13 mouse cellular contexts compared by ENCODE assay signal in genomic region chr1:36786377-36786776, GRCm38 (mm10). TPM values are rescaled to one million over a fixed set of nuclear protein-coding genes. Genes with fewer than 3 reads are reported as not detected.
DNase-seq lines count a peak whose midpoint lies in the region; ATAC-seq and TF ChIP-seq lines count a peak whose summit lies in the region.
"Had no signal": no experiment of that assay in that cellular context is flagged by ENCODE, and none has a peak within 500 bp of the region (broad histone marks: within the 10 kb centered on the region; RNA-seq: fewer than 3 reads in every experiment).

No protein-coding gene starts in this region.

- no peaks in the 10 kb centered on the region for H3K79me2 ChIP-seq in heart, adult 2 months (replicated peaks; ENCODE audit: control insufficient read depth, insufficient read depth, low read length)

- intact Hi-C loops in heart, adult 2 months (cut with DNase I), result no loop called here
- intact Hi-C loops in heart, postnatal 10 days (cut with DNase I), result loop anchor here (10.0 kb wide), 1 partner anchor 618 kb away; no protein-coding TSS in a partner anchor

- TF ChIP-seq EP300 in heart, adult 2 months (IDR thresholded peaks at IDR 0.05; ENCODE audit: insufficient read depth, low read depth, low read length), result no peak
- no peak for TF ChIP-seq EP300 in lung, postnatal 0 days (IDR thresholded peaks at IDR 0.05)

- no peak for TF ChIP-seq POLR2A in heart, adult 2 months (IDR thresholded peaks at IDR 0.05; ENCODE audit: insufficient read depth, low read depth, low read length)
- TF ChIP-seq POLR2A in embryonic fibroblast, embryonic 13.5 days (IDR thresholded peaks at IDR 0.05; ENCODE audit: low read depth, low read length), result no peak

- TF ChIP-seq CTCF in heart, adult 2 months (IDR thresholded peaks at IDR 0.05), result peak; percentile 36
- peak; percentile 39; the same call in 1 of the 2 replicates for TF ChIP-seq CTCF in lung, postnatal 0 days (IDR thresholded peaks at IDR 0.05)
- TF ChIP-seq CTCF in embryonic fibroblast, embryonic 13.5 days (IDR thresholded peaks at IDR 0.05; ENCODE audit: borderline replicate concordance, insufficient read depth, low read length), result peak; percentile 20; the same call in 1 of the 2 replicates

- 91% methylated on average over 7 of the region's 7 CpGs for WGBS in heart, adult 2 months
- WGBS in lung, postnatal 0 days, result 89% methylated on average over 7 of the region's 7 CpGs

- no peaks in the 10 kb centered on the region for H3K4me1 ChIP-seq in heart, adult 2 months (ENCODE audit: control insufficient read depth, insufficient read depth, low read length)
- peaks cover 4% of the 10 kb centered on the region; the same call in 1 of the 2 replicates for H3K4me1 ChIP-seq in lung, postnatal 0 days (ENCODE audit: insufficient read depth, low read depth, low read length)
- no peaks in the 10 kb centered on the region for H3K4me1 ChIP-seq in embryonic fibroblast, embryonic 13.5 days (ENCODE audit: control insufficient read depth, insufficient read depth, low read length)

- H3K27me3 ChIP-seq in heart, adult 2 months (ENCODE audit: control insufficient read depth, insufficient read depth, low read length), result no peaks in the 10 kb centered on the region
- no peaks in the 10 kb centered on the region for H3K27me3 ChIP-seq in lung, postnatal 0 days (replicated peaks; ENCODE audit: insufficient read depth, low read length)
- H3K27me3 ChIP-seq: neural tube, embryonic 13.5 days had no signal

- H3K4me2 ChIP-seq in lung, postnatal 0 days (replicated peaks; ENCODE audit: low read depth, low read length), result no peak overlapping the region

- H3K36me3 ChIP-seq in heart, adult 2 months (ENCODE audit: control insufficient read depth, insufficient read depth, low read length), result no peaks in the 10 kb centered on the region
- H3K36me3 ChIP-seq in lung, postnatal 0 days (ENCODE audit: insufficient read depth, low read length), result peaks cover 4% of the 10 kb centered on the region; the same call in 1 of the 2 replicates

- no peak overlapping the region for H3K27ac ChIP-seq in heart, adult 2 months
- H3K27ac ChIP-seq in lung, postnatal 0 days (ENCODE audit: low read length), result no peak overlapping the region
- no peak overlapping the region for H3K27ac ChIP-seq in embryonic fibroblast, embryonic 13.5 days (ENCODE audit: insufficient read depth, low read length)
- H3K27ac ChIP-seq: heart, embryonic 13.5 days; limb, embryonic 12.5 days; neural tube, embryonic 13.5 days had no signal

- no peak for DNase-seq in heart, adult 2 months
- no peak for DNase-seq in heart, postnatal 10 days
- no peak for DNase-seq in lung, postnatal 0 days (ENCODE audit: low spot score)
- DNase-seq in lung, postnatal 4 days, result no peak
- peak; percentile 60 for DNase-seq in ES-CJ7 (ENCODE audit: low read depth, low spot score)
- no peak for DNase-seq in kidney, postnatal 10 days
- DNase-seq: thymus, postnatal 25 days had no signal

- no peak overlapping the region for H3K4me3 ChIP-seq in heart, adult 2 months
- no peak overlapping the region for H3K4me3 ChIP-seq in lung, postnatal 0 days (ENCODE audit: low read depth, low read length)
- H3K4me3 ChIP-seq in embryonic fibroblast, embryonic 13.5 days (ENCODE audit: insufficient read depth, low read length), result no peak overlapping the region
- H3K4me3 ChIP-seq: heart, embryonic 13.5 days; limb, embryonic 12.5 days had no signal

- H3K9me3 ChIP-seq in lung, postnatal 0 days (ENCODE audit: low read length), result no peaks in the 10 kb centered on the region
- H3K9me3 ChIP-seq: heart, embryonic 13.5 days; limb, embryonic 12.5 days; neural tube, embryonic 13.5 days had no signal

- H3K9ac ChIP-seq in heart, adult 2 months (ENCODE audit: low read depth, low read length), result no peak overlapping the region
- H3K9ac ChIP-seq in lung, postnatal 0 days (replicated peaks; ENCODE audit: low read depth), result no peak overlapping the region
- H3K9ac ChIP-seq: heart, embryonic 13.5 days; limb, embryonic 12.5 days had no signal

- ATAC-seq in lung, postnatal 0 days, result no peak
- no peak for ATAC-seq in frontal cortex, adult (ENCODE audit: low TSS enrichment)
- ATAC-seq: Patski had no signal

RNA-seq across cellular contexts. Expression of gene Zap70, which starts 24.8 kb away (rescaled TPM):
- total RNA-seq in heart, adult 2 months (2021), result under 1 TPM; 0.32 to 0.34 TPM
- 0.47 TPM in 2 replicates for polyA plus RNA-seq in heart, adult 2 months (2012; rRNA removed)
- total RNA-seq in heart, postnatal 10 days (2021), result under 1 TPM; 0.27 to 0.57 TPM
- polyA plus RNA-seq in lung, postnatal 0 days (2015; fragmentation: Nextera tagmentation; extraction: Ambion mirVana), result 4.3 and 5.2 TPM in 2 replicates
- polyA plus RNA-seq in embryonic fibroblast, embryonic 13.5 days (2011; ENCODE audit: insufficient read length, low read depth, missing spikeins), result not detected in 2 replicates
